Mouse (Mus musculus) ES-Bruce4 (cell line): Measurements from ENCODE around the gene Il2ra. TPM values are rescaled to one million over a fixed set of nuclear protein-coding genes. Genes with fewer than 3 reads are reported as not detected.

Source experiments
- H3K27ac ChIP-seq: 2 replicates; pipeline ENCODE4 v1.5.1; 2012; ENCODE audit warnings: low read length, inconsistent platforms; ENCODE audit not compliant: insufficient read depth
- H3K27me3 ChIP-seq: 2 replicates; pipeline ENCODE4 v1.6.1; 2012; ENCODE audit warnings: mild to moderate bottlenecking, low read length, inconsistent platforms; ENCODE audit not compliant: control insufficient read depth, poor library complexity, insufficient read depth, severe bottlenecking
- H3K36me3 ChIP-seq: 2 replicates; pipeline ENCODE4 v1.6.1; 2012; ENCODE audit warnings: inconsistent platforms, mild to moderate bottlenecking, low read length, moderate library complexity; ENCODE audit not compliant: control insufficient read depth, poor library complexity, insufficient read depth, severe bottlenecking
- H3K4me1 ChIP-seq: one replicate; pipeline ENCODE4 v1.8.1; 2011; ENCODE audit warnings: low read length; ENCODE audit not compliant: control insufficient read depth, insufficient read depth
- H3K4me3 ChIP-seq: 2 replicates; pipeline ENCODE4 v1.5.1; 2011; ENCODE audit warnings: low read depth, mild to moderate bottlenecking, low read length
- H3K9ac ChIP-seq: 2 replicates; pipeline ENCODE4 v1.6.1; 2012; ENCODE audit warnings: low read depth, mild to moderate bottlenecking, inconsistent platforms; ENCODE audit not compliant: poor library complexity, severe bottlenecking
- H3K9me3 ChIP-seq: replicated peaks from 2 replicates; pipeline ENCODE4 v1.6.1; 2012; ENCODE audit warnings: mild to moderate bottlenecking, low read length, inconsistent platforms; ENCODE audit not compliant: control insufficient read depth, poor library complexity, insufficient read depth, severe bottlenecking
- CTCF ChIP-seq: IDR thresholded peaks from one replicate; pipeline ENCODE4 v1.8.1; 2011; ENCODE audit warnings: low read depth, low read length
- EP300 ChIP-seq: IDR thresholded peaks from 2 replicates; pipeline ENCODE4 v1.6.1; 2011; ENCODE audit warnings: low read depth, low read length; ENCODE audit not compliant: insufficient read depth
- POLR2A ChIP-seq: IDR thresholded peaks from one replicate; pipeline ENCODE4 v1.8.1; 2011; ENCODE audit warnings: low read length; ENCODE audit not compliant: insufficient read depth
- polyA plus RNA-seq: library from polyadenylated mRNA; stranded (reverse); fragments of >200 nt; gene quantifications from 2 replicates; pipeline ENCODE4 v1.2.4, GENCODE M21; 2011; ENCODE audit warnings: low read depth; ENCODE audit not compliant: missing spikeins, insufficient read depth, insufficient read length

Gene Il2ra
- polyA plus RNA-seq: not detected in 2 replicates

DNA sequence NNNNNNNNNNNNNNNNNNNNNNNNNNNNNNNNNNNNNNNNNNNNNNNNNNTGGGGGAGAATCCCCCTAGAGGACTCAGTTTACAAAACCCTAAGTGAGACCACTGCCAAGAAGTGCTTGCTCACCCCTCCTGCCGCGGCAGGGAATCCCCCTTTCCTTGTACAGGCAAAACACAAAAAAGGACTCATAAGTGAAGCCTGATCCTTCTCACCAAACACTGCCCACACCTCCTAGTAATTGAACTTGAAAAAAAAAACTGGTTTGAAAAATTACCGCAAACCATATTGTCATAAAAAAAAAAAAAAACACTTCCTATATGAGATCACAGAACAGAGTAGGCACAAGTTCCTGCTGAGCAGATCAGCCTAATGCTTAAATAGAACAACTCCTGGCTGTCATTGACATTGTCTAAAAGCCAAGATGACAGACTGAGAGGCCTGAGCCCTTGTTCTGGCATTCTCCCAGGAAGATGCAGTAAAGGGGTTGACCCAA lies at the start of gene Il2ra:
TSS of gene Il2ra (plus strand) at position 357 of the 491 bp plus-strand sequence.
- no peaks in the 10 kb centered on the region for H3K9me3 ChIP-seq
- no peak for TF ChIP-seq POLR2A
- TF ChIP-seq EP300: no peak
- no peak for TF ChIP-seq CTCF
- no peak within 1 kb of the TSS for H3K9ac ChIP-seq
- H3K4me1 ChIP-seq: no peaks in the 10 kb centered on the region
- H3K27me3 ChIP-seq: no peaks in the 10 kb centered on the region
- H3K27ac ChIP-seq: no peak within 1 kb of the TSS
- no peak within 1 kb of the TSS for H3K4me3 ChIP-seq
- no peaks in the 10 kb centered on the region for H3K36me3 ChIP-seq

- Histone ChIP-seq H3K27ac (no peak overlapping the region), H3K9me3 (0 out of 2 replicates have a peak, but pooled peaks cover 6% of the 10 kb centered on the region), H3K4me1 (no peaks in the 10 kb centered on the region), H3K4me3 (no peak overlapping the region), H3K36me3 (peaks cover 73% of the 10 kb centered on the region), H3K9ac (no peak overlapping the region), H3K27me3 (no peaks in the 10 kb centered on the region)
- no peak for TF ChIP-seq CTCF
- no peak for TF ChIP-seq POLR2A
- no peak for TF ChIP-seq EP300
Measured at GRCm38 (mm10) chr2:11596690-11597089, 45.9 kb upstream of the Il2ra start.

DNA sequence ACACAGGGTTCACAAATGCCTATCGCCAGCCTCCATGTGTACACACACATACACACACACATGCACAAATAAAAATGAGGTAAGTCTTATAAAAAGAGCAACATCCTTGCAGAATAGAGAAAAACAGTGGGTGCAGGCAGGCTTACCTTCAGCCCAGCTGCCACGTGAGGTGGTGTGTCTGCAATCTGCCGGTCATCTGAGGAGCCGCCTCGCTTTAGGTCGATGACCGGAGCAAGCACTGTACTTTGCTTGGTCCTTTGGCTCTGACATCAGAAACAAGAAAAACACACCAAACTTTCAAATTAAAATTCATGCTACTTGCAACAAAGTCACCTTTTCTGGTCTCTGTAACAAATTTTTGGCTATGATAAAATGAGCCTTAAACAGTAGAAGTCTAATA lies 44.7 kb upstream of the Il2ra start:
- no peak overlapping the region for H3K9ac ChIP-seq
- no peaks in the 10 kb centered on the region for H3K27me3 ChIP-seq
- H3K4me1 ChIP-seq: no peaks in the 10 kb centered on the region
- H3K27ac ChIP-seq: no peak overlapping the region
- peaks cover 62% of the 10 kb centered on the region for H3K36me3 ChIP-seq
- no peak overlapping the region for H3K4me3 ChIP-seq
- TF ChIP-seq EP300: no peak
- no peak for TF ChIP-seq POLR2A
- TF ChIP-seq CTCF: no peak
- 0 out of 2 replicates have a peak, but pooled peaks cover 6% of the 10 kb centered on the region for H3K9me3 ChIP-seq

GRCm38 (mm10) chr2:11601795-11602194 lies 40.8 kb upstream of the Il2ra start:
- no peaks in the 10 kb centered on the region for H3K27me3 ChIP-seq
- TF ChIP-seq POLR2A (no peak), EP300 (no peak), CTCF (no peak)
- H3K27ac ChIP-seq: no peak overlapping the region
- H3K36me3 ChIP-seq: peaks cover 32% of the 10 kb centered on the region
- H3K9ac ChIP-seq: peak overlapping the region; percentile 81
- H3K4me1 ChIP-seq: no peaks in the 10 kb centered on the region
- H3K9me3 ChIP-seq: no peaks in the 10 kb centered on the region
- peak overlapping the region; percentile 23; the same call in 1 of the 2 replicates for H3K4me3 ChIP-seq

GRCm38 (mm10) chr2:11602506-11603489 lies 39.8 kb upstream of the Il2ra start:
- Histone ChIP-seq H3K27ac (peak overlapping the region; percentile 32; the same call in 1 of the 2 replicates), H3K4me3 (peak overlapping the region; percentile 100), H3K27me3 (no peaks in the 10 kb centered on the region), H3K36me3 (peaks cover 22% of the 10 kb centered on the region), H3K9me3 (no peaks in the 10 kb centered on the region), H3K9ac (peak overlapping the region; percentile 81), H3K4me1 (no peaks in the 10 kb centered on the region)
- TF ChIP-seq CTCF (peak; percentile 100), POLR2A (no peak), EP300 (peak; percentile 76; the same call in 1 of the 2 replicates)

DNA sequence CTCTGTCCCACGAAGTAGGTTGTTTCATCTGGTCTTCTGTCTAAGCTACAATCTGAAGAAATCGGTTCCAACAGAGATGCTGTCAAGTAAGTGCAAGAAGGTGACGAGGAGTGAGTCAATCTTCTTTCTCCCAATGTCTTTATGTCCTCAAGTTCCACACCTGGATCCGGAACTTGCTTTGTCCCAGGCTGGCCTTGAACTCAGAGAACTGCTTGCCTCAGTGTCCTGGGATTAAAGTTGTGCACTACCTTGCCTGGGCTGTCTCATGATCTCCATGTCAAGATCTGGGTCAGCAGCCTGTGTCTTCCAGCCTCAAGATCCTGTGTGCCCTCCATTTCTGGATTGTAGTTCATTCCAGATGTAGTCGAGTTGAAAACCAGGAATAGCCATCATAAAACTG lies 38.6 kb upstream of the Il2ra start, which contains the start of gene Rbm17:
TSS of gene Rbm17 (minus strand) at position 101 of the 400 bp plus-strand sequence.
- H3K9ac ChIP-seq: peak within 1 kb of the TSS; percentile 81
- no peaks in the 10 kb centered on the region for H3K27me3 ChIP-seq
- peaks cover 12% of the 10 kb centered on the region for H3K36me3 ChIP-seq
- H3K4me3 ChIP-seq: peak within 1 kb of the TSS; percentile 100
- no peaks in the 10 kb centered on the region for H3K4me1 ChIP-seq
- no peaks in the 10 kb centered on the region for H3K9me3 ChIP-seq
- no peak within 1 kb of the TSS for H3K27ac ChIP-seq
- TF ChIP-seq EP300 (no peak), CTCF (no peak), POLR2A (no peak)
